Mouse (Mus musculus) midbrain, embryonic 12.5 days (tissue): Measurements from ENCODE around the gene Ppp2r1b. TPM values are rescaled to one million over a fixed set of nuclear protein-coding genes. Genes with fewer than 3 reads are reported as not detected.

Experiments
- ATAC-seq: fragments of 200-750 bp; cut with Nextera tagmentation; 2 replicates; pipeline ENCODE4 v1.8.0; 2017; ENCODE audit warnings: low read depth, moderate TSS enrichment, moderate library complexity; ENCODE audit not compliant: low FRiP score
- H3K27ac ChIP-seq: fragments of 300-500 bp; sonication (generic); replicated peaks from 2 replicates; pipeline ENCODE4 v1.5.1; 2016; ENCODE audit warnings: mild to moderate bottlenecking
- H3K27me3 ChIP-seq: fragments of 300-500 bp; sonication (generic); 2 replicates; pipeline ENCODE4 v1.6.1; 2016; ENCODE audit warnings: mild to moderate bottlenecking
- H3K36me3 ChIP-seq: fragments of 300-500 bp; sonication (generic); 2 replicates; pipeline ENCODE4 v1.6.1; 2016
- H3K4me1 ChIP-seq: fragments of 300-500 bp; sonication (generic); 2 replicates; pipeline ENCODE4 v1.6.1; 2016
- H3K4me2 ChIP-seq: fragments of 300-500 bp; sonication (generic); replicated peaks from 2 replicates; pipeline ENCODE4 v1.6.1; 2016; ENCODE audit warnings: mild to moderate bottlenecking, moderate library complexity
- H3K4me3 ChIP-seq: fragments of 300-500 bp; sonication (generic); 2 replicates; pipeline ENCODE4 v1.5.1; 2016; ENCODE audit warnings: mild to moderate bottlenecking
- H3K9ac ChIP-seq: fragments of 300-500 bp; sonication (generic); replicated peaks from 2 replicates; pipeline ENCODE4 v1.6.1; 2016; ENCODE audit warnings: mild to moderate bottlenecking, moderate library complexity
- H3K9me3 ChIP-seq: fragments of 300-500 bp; sonication (generic); 2 replicates; pipeline ENCODE4 v1.6.1; 2016; ENCODE audit warnings: mild to moderate bottlenecking
- WGBS: fragments of 180-500 bp; shearing (Covaris S2); methylation state at CpG from one replicate; pipeline ENCODE4 v1.1.7; 2016; 5-methylcytosine and 5-hydroxymethylcytosine counted together
- polyA plus RNA-seq: library from polyadenylated mRNA; unstranded; fragments of >200 nt; fragmentation: Nextera tagmentation; extraction: Ambion mirVana; gene quantifications from 2 replicates; pipeline ENCODE4 v1.2.1, GENCODE M21; 2016

Ppp2r1b gene
- polyA plus RNA-seq, 1 experiment from 2014 or later, result 93.6 TPM

DNA sequence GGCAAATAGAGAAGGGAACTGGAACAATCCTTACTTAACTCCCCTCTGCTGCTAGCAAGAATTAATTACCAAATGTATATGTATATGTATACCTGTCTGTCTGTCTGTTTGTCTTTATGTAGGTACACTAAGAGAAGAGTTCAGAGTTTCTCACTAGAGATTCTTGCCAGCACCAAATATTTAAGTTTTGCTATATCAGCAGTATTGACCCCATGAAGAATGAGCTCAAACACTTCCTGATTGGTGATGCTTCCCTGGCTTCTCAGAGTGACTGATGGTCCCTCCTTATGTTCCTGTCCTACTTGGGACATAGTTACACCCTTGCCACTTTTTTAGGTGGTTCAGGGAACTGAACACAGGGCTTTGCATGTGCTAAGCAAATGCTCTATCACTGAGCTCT lies 84.9 kb downstream of the Ppp2r1b start:
- Histone ChIP-seq H3K9ac (no peak overlapping the region), H3K36me3 (peaks cover 13% of the 10 kb centered on the region; the same call in 1 of the 2 replicates), H3K4me3 (no peak overlapping the region), H3K27me3 (no peaks in the 10 kb centered on the region), H3K9me3 (no peaks in the 10 kb centered on the region), H3K4me2 (no peak overlapping the region), H3K4me1 (no peaks in the 10 kb centered on the region), H3K27ac (no peak overlapping the region)
- no peak for ATAC-seq

DNA sequence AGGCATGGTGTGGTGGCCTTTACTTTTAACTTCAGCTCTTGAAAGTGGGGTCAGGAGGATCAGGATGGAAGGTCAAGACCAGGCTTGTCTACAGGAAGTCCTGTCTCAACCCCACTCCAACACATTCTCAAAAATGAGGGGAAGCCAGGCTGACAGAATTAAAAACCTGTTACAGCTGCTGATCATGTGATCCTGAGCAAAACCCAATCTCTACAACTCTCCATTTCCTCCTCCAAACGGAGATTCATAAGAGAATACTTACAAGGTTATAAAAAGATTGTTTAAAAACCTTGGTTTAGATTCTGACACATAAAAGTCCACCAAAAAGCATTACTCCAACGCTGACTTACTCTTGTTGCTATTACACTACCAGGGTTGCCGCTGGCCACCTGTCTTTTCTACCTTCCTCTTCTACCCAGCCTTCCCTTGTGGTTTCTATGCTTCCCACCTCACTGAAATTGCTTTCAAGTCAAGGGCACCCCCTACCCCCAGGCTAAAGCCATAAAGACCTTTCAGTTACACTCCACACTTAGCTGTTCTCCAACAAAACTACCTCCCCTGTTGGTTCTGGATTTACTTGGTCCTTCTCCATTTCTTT lies 96.8 kb downstream of the Ppp2r1b start:
- WGBS, result 90% methylated on average over 3 of the region's 3 CpGs
- no peak for ATAC-seq

GRCm38 (mm10) chr9:50942711-50943110 lies 97.6 kb downstream of the Ppp2r1b start:
- H3K27ac ChIP-seq, result no peak overlapping the region
- H3K4me1 ChIP-seq, result no peaks in the 10 kb centered on the region
- WGBS, result 88% methylated on average over 2 of the region's 2 CpGs
- H3K36me3 ChIP-seq, result no peaks in the 10 kb centered on the region
- no peak overlapping the region for H3K9ac ChIP-seq
- H3K9me3 ChIP-seq, result no peaks in the 10 kb centered on the region
- H3K27me3 ChIP-seq, result no peaks in the 10 kb centered on the region
- no peak overlapping the region for H3K4me2 ChIP-seq
- no peak overlapping the region for H3K4me3 ChIP-seq
- no peak for ATAC-seq

More for the DNA sequence above, 96.8 kb downstream of the Ppp2r1b start:
- H3K27me3 ChIP-seq, result no peaks in the 10 kb centered on the region
- H3K27ac ChIP-seq, result no peak overlapping the region
- H3K9me3 ChIP-seq, result no peaks in the 10 kb centered on the region
- H3K4me3 ChIP-seq, result no peak overlapping the region
- no peaks in the 10 kb centered on the region for H3K4me1 ChIP-seq
- no peaks in the 10 kb centered on the region for H3K36me3 ChIP-seq
- H3K9ac ChIP-seq, result no peak overlapping the region
- no peak overlapping the region for H3K4me2 ChIP-seq

Other genes with a start within 250 kb of the Ppp2r1b start
- gene Sdhd, start 241.5 kb upstream of the Ppp2r1b start, polyA plus RNA-seq, result 209 and 224 TPM in 2 replicates
- 344 and 368 TPM in 2 replicates for gene Timm8b, start 241.4 kb upstream of the Ppp2r1b start, polyA plus RNA-seq
- 5.3 and 7.0 TPM in 2 replicates for gene Pih1d2, start 228.0 kb upstream of the Ppp2r1b start, polyA plus RNA-seq
- gene Nkapd1, start 227.8 kb upstream of the Ppp2r1b start, polyA plus RNA-seq, result 27.7 and 28.0 TPM in 2 replicates
- 45.8 and 51.1 TPM in 2 replicates for gene Dlat, start 185.5 kb upstream of the Ppp2r1b start, polyA plus RNA-seq
- 28.5 and 32.0 TPM in 2 replicates for gene Dixdc1, start 105.8 kb upstream of the Ppp2r1b start, polyA plus RNA-seq
- 0.42 and 0.56 TPM in 2 replicates for gene 2310030G06Rik, start 98.8 kb upstream of the Ppp2r1b start, polyA plus RNA-seq
- 6.0 and 7.5 TPM in 2 replicates for gene Cryab, start 94.0 kb upstream of the Ppp2r1b start, polyA plus RNA-seq
- gene Hspb2, start 92.9 kb upstream of the Ppp2r1b start, polyA plus RNA-seq, result 0.48 TPM in 1 of 2 replicates, not detected in the other
- 11.7 and 12.5 TPM in 2 replicates for gene Fdxacb1, start 77.1 kb upstream of the Ppp2r1b start, polyA plus RNA-seq
- 42.6 and 42.8 TPM in 2 replicates for gene Alg9, start 70.3 kb upstream of the Ppp2r1b start, polyA plus RNA-seq
- 37.6 and 42.0 TPM in 2 replicates for gene 1110032A03Rik, start 69.8 kb upstream of the Ppp2r1b start, polyA plus RNA-seq
- gene Sik2, start 163.8 kb downstream of the Ppp2r1b start, polyA plus RNA-seq, result 14.2 and 15.1 TPM in 2 replicates
- not detected in 2 replicates for gene Btg4, start 215.6 kb downstream of the Ppp2r1b start, polyA plus RNA-seq
- gene Layn, start 231.8 kb downstream of the Ppp2r1b start, polyA plus RNA-seq, result 1.3 and 1.4 TPM in 2 replicates